Mouse (Mus musculus) cerebellum, adult 2 months (tissue): ENCODE measurements around the gene Rora.

Experiments used
- CTCF ChIP-seq: fragments of 200-500 bp; IDR thresholded peaks from 2 replicates; pipeline ENCODE4 v1.5.1; 2011; ENCODE audit warnings: low read depth, mild to moderate bottlenecking, control low read depth, low read length, moderate library complexity, borderline replicate concordance; ENCODE audit not compliant: insufficient read depth
- POLR2A ChIP-seq: fragments of 200-500 bp; IDR thresholded peaks from 2 replicates; pipeline ENCODE4 v1.6.1; 2011; ENCODE audit warnings: low read length, control low read depth, borderline replicate concordance; ENCODE audit not compliant: insufficient read depth

- TF ChIP-seq POLR2A (no peak), CTCF (no peak)
These were observed 167.8 kb downstream of the Rora start for GRCm38 (mm10) chr9:68821388-68821787.
